Mouse (Mus musculus): ENCODE data around the gene Uqcc3. TPM values are rescaled to one million over a fixed set of nuclear protein-coding genes. Genes with fewer than 3 reads are reported as not detected.
"Not testable (repeated sequence)": the region's sequence is repeated elsewhere in the genome, so short reads cannot be mapped to it uniquely, and the experiment has no call there.

Uqcc3 gene
- total and polyA plus RNA-seq, 2 experiments from 2014 or later: 26.5 to 65.0 TPM

DNA sequence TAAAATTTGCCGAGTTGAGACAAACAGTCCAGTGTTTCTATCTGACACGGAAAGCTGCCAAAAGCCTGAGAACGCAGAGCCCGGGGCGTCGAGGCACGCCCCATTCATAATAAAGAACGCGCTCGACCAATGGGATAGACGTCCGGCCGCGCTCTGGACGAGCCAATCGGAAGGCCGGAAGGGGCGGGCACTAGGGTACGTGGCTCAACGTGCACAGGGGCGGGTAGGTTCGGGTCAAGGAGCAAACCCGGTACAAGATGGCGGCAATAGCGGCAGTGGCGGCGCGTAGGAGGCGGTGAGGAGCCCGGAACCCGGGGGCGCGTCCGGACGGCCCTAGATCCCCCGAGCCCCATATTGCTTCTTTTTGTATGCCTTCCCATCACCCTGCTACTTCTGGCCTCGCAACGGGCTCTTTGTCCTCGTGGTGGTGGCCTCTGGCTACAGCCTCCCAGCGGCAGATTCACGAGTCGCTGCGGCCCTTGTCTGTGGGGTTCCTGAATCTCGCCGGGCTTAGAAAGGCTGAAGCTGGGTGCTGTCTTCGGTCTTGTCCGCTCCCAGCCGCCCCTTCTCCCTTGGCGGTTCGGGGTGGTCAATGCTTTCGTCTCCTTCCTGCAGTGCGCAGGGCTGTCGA, 17.3 kb upstream of the Uqcc3 start, which contains the start of gene Ganab:
TSS of gene Ganab (plus strand) at position 207 of the 631 bp plus-strand sequence.
- peaks cover 5% of the 10 kb centered on the region; the same call in 1 of the 2 replicates for H3K36me3 ChIP-seq (ENCODE audit: insufficient read depth, low read length)
- peak within 1 kb of the TSS; percentile 85 for H3K4me3 ChIP-seq (ENCODE audit: low read depth, low read length)
- peak within 1 kb of the TSS; percentile 79 for H3K4me2 ChIP-seq (ENCODE audit: low read depth, low read length, poor library complexity, severe bottlenecking)
- under 1% methylated on average over 51 of the region's 53 CpGs for WGBS
- peak; percentile 45 for TF ChIP-seq CTCF (IDR thresholded peaks at IDR 0.05)
- H3K27me3 ChIP-seq (ENCODE audit: insufficient read depth, low read length): no peaks in the 10 kb centered on the region
- ATAC-seq (ENCODE audit: low FRiP score): peak; percentile 99
- no peaks in the 10 kb centered on the region for H3K9me3 ChIP-seq (ENCODE audit: low read length)
- H3K4me1 ChIP-seq (ENCODE audit: insufficient read depth, low read length): peaks cover 6% of the 10 kb centered on the region
- peak within 1 kb of the TSS; percentile 91 for H3K27ac ChIP-seq (ENCODE audit: low read depth, low read length)
- DNase-seq (ENCODE audit: low spot score): peak; percentile 98
- peak within 1 kb of the TSS; percentile 84 for H3K9ac ChIP-seq (replicated peaks; ENCODE audit: low read length, poor library complexity, severe bottlenecking)

DNA sequence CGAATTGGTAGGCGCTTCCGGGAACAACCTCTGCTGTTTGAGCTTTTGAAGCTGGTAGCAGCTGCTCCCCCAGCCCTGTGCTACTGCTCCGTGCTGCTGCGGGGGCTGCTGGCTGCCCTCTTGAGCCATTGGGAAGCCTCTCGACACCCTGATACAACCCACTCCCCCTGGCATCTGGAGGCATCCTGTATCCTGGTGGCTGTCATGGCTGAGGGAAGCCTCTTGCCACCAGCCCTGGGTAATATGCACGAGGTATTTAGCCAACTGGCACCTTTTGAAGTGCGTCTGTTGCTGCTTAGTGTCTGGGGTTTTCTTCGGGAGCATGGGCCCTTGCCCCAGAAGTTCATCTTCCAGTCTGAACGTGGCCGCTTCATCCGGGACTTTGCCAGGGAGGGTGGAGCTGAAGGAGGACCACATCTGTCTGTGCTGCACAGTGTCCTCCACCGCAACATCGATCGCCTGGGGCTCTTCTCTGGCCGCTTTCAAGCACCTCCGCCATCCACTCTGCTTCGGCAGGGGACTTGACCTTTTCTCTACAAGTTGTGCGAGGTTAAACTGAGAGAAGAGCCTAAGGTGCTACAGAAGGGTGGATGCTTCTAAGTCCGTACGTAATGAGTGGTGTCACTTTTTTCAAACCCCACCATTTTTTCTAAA, 16.6 kb upstream of the Uqcc3 start:
- Histone ChIP-seq H3K9ac (replicated peaks; ENCODE audit: low read length, poor library complexity, severe bottlenecking) (0 out of 2 replicates have a peak overlapping the region, but pooled peaks have one; percentile 24), H3K27ac (ENCODE audit: low read depth, low read length) (0 out of 2 replicates have a peak overlapping the region, but pooled peaks have one; percentile 43), H3K4me2 (ENCODE audit: low read depth, low read length, poor library complexity, severe bottlenecking) (peak overlapping the region; percentile 79), H3K4me3 (ENCODE audit: low read depth, low read length) (peak overlapping the region; percentile 85)
- 20% methylated on average over 21 of the region's 21 CpGs for WGBS
- ATAC-seq (ENCODE audit: low FRiP score) (peak; percentile 55), DNase-seq (ENCODE audit: low spot score) (peak; percentile 33)
- not testable (repeated sequence) for H3K27me3 ChIP-seq (ENCODE audit: insufficient read depth, low read length); H3K9me3 ChIP-seq (ENCODE audit: low read length); H3K4me1 ChIP-seq (ENCODE audit: insufficient read depth, low read length); H3K36me3 ChIP-seq (ENCODE audit: insufficient read depth, low read length)

- not testable (repeated sequence) for DNase-seq (ENCODE audit: low spot score); H3K27ac ChIP-seq (ENCODE audit: low read depth, low read length); H3K27me3 ChIP-seq (ENCODE audit: insufficient read depth, low read length); H3K4me1 ChIP-seq (ENCODE audit: insufficient read depth, low read length); H3K9ac ChIP-seq (replicated peaks; ENCODE audit: low read length, poor library complexity, severe bottlenecking); H3K4me2 ChIP-seq (ENCODE audit: low read depth, low read length, poor library complexity, severe bottlenecking); H3K36me3 ChIP-seq (ENCODE audit: insufficient read depth, low read length); H3K4me3 ChIP-seq (ENCODE audit: low read depth, low read length); ATAC-seq (ENCODE audit: low FRiP score); H3K9me3 ChIP-seq (ENCODE audit: low read length)
- 90% methylated on average over 5 of the region's 5 CpGs for WGBS
Observed at GRCm38 (mm10) chr19:8896231-8896630, 15.5 kb upstream of the Uqcc3 start.

DNA sequence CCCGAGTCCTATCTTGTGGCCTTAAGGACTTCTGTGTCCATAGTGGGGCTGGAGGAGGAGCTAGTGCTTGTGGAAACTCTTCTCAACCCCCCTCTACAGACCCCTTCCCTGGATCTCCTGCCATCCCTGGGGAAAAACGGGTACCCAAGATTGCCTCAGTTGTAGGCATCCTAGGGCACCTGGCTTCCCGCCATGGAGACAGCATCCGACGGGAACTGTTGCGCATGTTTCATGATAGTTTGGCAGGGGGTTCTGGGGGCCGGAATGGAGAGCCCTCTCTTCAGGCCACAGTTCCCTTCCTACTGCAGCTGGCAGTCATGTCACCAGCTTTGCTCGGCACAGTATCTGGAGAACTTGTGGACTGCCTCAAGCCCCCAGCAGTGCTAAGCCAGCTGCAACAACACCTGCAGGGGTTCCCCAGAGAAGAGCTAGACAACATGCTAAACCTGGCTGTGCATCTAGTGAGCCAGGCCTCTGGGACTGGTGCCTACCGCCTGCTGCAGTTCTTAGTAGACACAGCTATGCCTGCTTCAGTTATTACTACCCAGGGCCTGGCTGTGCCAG, 14.8 kb upstream of the Uqcc3 start:
- Histone ChIP-seq H3K36me3 (ENCODE audit: insufficient read depth, low read length) (peaks cover 5% of the 10 kb centered on the region; the same call in 1 of the 2 replicates), H3K9me3 (ENCODE audit: low read length) (no peaks in the 10 kb centered on the region), H3K9ac (replicated peaks; ENCODE audit: low read length, poor library complexity, severe bottlenecking) (no peak overlapping the region), H3K4me2 (ENCODE audit: low read depth, low read length, poor library complexity, severe bottlenecking) (no peak overlapping the region), H3K27me3 (ENCODE audit: insufficient read depth, low read length) (no peaks in the 10 kb centered on the region), H3K27ac (ENCODE audit: low read depth, low read length) (no peak overlapping the region), H3K4me1 (ENCODE audit: insufficient read depth, low read length) (peaks cover 6% of the 10 kb centered on the region), H3K4me3 (ENCODE audit: low read depth, low read length) (no peak overlapping the region)
- ATAC-seq (ENCODE audit: low FRiP score) (no peak), DNase-seq (ENCODE audit: low spot score) (no peak)
- TF ChIP-seq CTCF (IDR thresholded peaks at IDR 0.05): no peak
- WGBS: 93% methylated on average over 9 of the region's 9 CpGs

DNA sequence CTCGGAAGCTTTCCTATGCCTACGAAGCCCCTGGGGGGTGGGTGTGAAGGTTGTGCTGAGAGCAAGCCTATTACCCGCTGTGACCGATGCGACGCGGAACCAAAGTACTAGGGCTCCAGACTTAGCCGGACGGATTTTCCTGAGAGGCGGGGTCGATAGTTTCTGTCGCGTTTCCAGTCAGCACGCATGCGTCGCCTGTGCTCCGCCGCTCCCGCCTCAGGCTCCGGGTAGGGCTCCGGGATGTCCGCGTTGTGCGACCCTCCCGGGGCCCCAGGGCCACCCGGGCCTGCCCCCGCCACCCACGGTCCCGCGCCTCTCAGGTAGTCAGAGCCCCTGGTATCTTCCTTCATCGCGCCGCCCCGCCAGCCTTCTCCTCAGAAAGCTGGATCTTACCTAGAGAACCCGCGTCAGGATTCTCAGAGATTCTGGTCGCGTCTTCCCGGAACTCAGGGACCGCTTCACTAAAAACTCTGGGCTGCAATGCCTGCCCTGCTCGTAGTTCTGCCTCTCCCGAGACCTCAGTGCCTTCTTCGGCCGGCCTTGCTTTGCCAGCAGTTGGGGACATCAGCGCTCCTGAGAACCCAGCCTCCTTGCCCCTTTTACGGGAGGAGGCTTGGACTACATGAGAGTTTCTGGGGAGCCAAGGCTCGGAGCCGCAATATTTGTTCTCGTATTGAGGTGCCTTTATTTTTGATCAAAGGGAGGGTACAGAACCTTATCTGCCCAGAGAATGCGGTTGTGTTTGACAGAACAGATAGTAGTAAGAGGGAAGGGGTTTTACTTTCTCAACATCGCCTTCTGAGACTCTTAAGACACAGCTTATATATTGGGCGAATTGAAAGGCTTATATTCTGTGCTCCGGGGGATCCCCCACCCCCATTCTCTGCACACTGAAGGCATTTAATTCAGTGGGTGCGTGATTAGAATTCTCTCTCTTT, 12.4 kb upstream of the Uqcc3 start, which contains the start of gene Ints5:
TSS of gene Ints5 (plus strand) at position 177 of the 938 bp plus-strand sequence.
- peak; percentile 93 for DNase-seq (ENCODE audit: low spot score)
- peak within 1 kb of the TSS; percentile 89 for H3K9ac ChIP-seq (replicated peaks; ENCODE audit: low read length, poor library complexity, severe bottlenecking)
- peak; percentile 58 for ATAC-seq (ENCODE audit: low FRiP score)
- H3K4me3 ChIP-seq (ENCODE audit: low read depth, low read length): peak within 1 kb of the TSS; percentile 82
- H3K4me2 ChIP-seq (ENCODE audit: low read depth, low read length, poor library complexity, severe bottlenecking): peak within 1 kb of the TSS; percentile 97
- H3K4me1 ChIP-seq (ENCODE audit: insufficient read depth, low read length): peaks cover 6% of the 10 kb centered on the region
- TF ChIP-seq CTCF (IDR thresholded peaks at IDR 0.05): no peak
- no peaks in the 10 kb centered on the region for H3K9me3 ChIP-seq (ENCODE audit: low read length)
- H3K27me3 ChIP-seq (ENCODE audit: insufficient read depth, low read length): no peaks in the 10 kb centered on the region
- 2% methylated on average over 54 of the region's 54 CpGs for WGBS
- H3K36me3 ChIP-seq (ENCODE audit: insufficient read depth, low read length): peaks cover 5% of the 10 kb centered on the region; the same call in 1 of the 2 replicates
- peak within 1 kb of the TSS; percentile 89 for H3K27ac ChIP-seq (ENCODE audit: low read depth, low read length)

Data from midbrain, postnatal 0 days (tissue).